In the genomic region with DNA sequence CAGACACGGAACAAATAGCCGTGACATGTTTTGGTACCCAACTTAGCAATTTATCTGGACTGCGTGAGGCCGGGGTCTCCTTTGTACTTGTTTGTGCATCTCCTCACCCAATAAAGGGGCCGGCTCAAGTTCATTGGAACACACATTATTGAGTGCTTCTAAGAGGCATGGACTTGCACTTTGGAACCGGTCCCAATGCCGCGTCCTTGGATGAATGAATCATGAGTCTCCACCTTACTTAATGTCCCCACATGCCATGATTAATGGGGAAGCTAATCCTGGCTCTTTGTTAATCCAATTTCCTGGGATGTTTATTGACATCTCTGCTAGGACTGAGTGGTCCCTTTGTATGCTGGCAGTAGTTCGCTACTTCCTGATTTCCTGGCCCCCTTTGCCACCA, we compare ENCODE assay signal across 12 mouse cellular contexts.
DNase-seq lines count a peak whose midpoint lies in the region; ATAC-seq and TF ChIP-seq lines count a peak whose summit lies in the region.
"Had no signal": no experiment of that assay in that cellular context is flagged by ENCODE, and none has a peak within 500 bp of the region (broad histone marks: within the 10 kb centered on the region; RNA-seq: fewer than 3 reads in every experiment).

No protein-coding gene starts in this region.

- no peak overlapping the region for H3K4me2 ChIP-seq in neural tube, embryonic 11.5 days (ENCODE audit: low read depth)
- H3K4me2 ChIP-seq in hindbrain, embryonic 14.5 days (replicated peaks), result no peak overlapping the region
- no peak overlapping the region for H3K4me2 ChIP-seq in stomach, embryonic 16.5 days (ENCODE audit: low read depth, low read length)
- H3K4me2 ChIP-seq: limb, embryonic 15.5 days had no signal

- TF ChIP-seq POLR2A in heart, adult 2 months (IDR thresholded peaks at IDR 0.05; ENCODE audit: insufficient read depth, low read depth, low read length), result no peak

- no peaks in the 10 kb centered on the region for H3K36me3 ChIP-seq in neural tube, embryonic 11.5 days (ENCODE audit: control insufficient read depth, insufficient read depth, low read length)
- H3K36me3 ChIP-seq in hindbrain, embryonic 14.5 days (replicated peaks; ENCODE audit: control insufficient read depth, insufficient read depth), result no peaks in the 10 kb centered on the region; the same call in 1 of the 2 replicates
- no peaks in the 10 kb centered on the region for H3K36me3 ChIP-seq in stomach, embryonic 16.5 days (ENCODE audit: control insufficient read depth, insufficient read depth, low read length)
- no peaks in the 10 kb centered on the region for H3K36me3 ChIP-seq in heart, adult 2 months (ENCODE audit: control insufficient read depth, insufficient read depth, low read length)
- H3K36me3 ChIP-seq: limb, embryonic 15.5 days had no signal

- no peak for TF ChIP-seq EP300 in heart, adult 2 months (IDR thresholded peaks at IDR 0.05; ENCODE audit: insufficient read depth, low read depth, low read length)

- H3K9ac ChIP-seq in neural tube, embryonic 11.5 days (ENCODE audit: low read length), result no peak overlapping the region
- no peak overlapping the region for H3K9ac ChIP-seq in hindbrain, embryonic 14.5 days
- no peak overlapping the region for H3K9ac ChIP-seq in stomach, embryonic 16.5 days (ENCODE audit: low read length)
- H3K9ac ChIP-seq in heart, adult 2 months (ENCODE audit: low read depth, low read length), result no peak overlapping the region
- H3K9ac ChIP-seq: limb, embryonic 15.5 days had no signal

- intact Hi-C loops in heart, adult 2 months (cut with DNase I), result no loop called here

- ATAC-seq in neural tube, embryonic 11.5 days (ENCODE audit: insufficient read depth, low FRiP score, low TSS enrichment), result peak; percentile 21; the same call in 1 of the 2 replicates
- ATAC-seq in hindbrain, embryonic 14.5 days (ENCODE audit: low FRiP score), result peak; percentile 39; the same call in 1 of the 2 replicates
- peak; percentile 58; the same call in 1 of the 2 replicates for ATAC-seq in stomach, embryonic 16.5 days (ENCODE audit: insufficient read depth, low FRiP score)
- ATAC-seq in inflammation-experienced regulatory T-cells, adult 6 months, result no peak
- ATAC-seq: activated CD4-positive, CD25-positive, alpha-beta regulatory T cell, adult 4 months had no signal

- H3K4me1 ChIP-seq in neural tube, embryonic 11.5 days (ENCODE audit: control insufficient read depth, insufficient read depth, low read length), result no peaks in the 10 kb centered on the region
- H3K4me1 ChIP-seq in hindbrain, embryonic 14.5 days (replicated peaks; ENCODE audit: control insufficient read depth, insufficient read depth, low read length), result peaks cover 10% of the 10 kb centered on the region; the same call in 1 of the 2 replicates
- peaks cover 4% of the 10 kb centered on the region; the same call in 1 of the 2 replicates for H3K4me1 ChIP-seq in stomach, embryonic 16.5 days (ENCODE audit: control insufficient read depth, insufficient read depth, low read length)
- no peaks in the 10 kb centered on the region for H3K4me1 ChIP-seq in heart, adult 2 months (ENCODE audit: control insufficient read depth, insufficient read depth, low read length)
- H3K4me1 ChIP-seq: limb, embryonic 15.5 days had no signal

- 64% methylated on average over 9 of the region's 9 CpGs for WGBS in neural tube, embryonic 11.5 days
- 47% methylated on average over 9 of the region's 9 CpGs for WGBS in hindbrain, embryonic 14.5 days
- 47% methylated on average over 9 of the region's 9 CpGs for WGBS in stomach, embryonic 16.5 days
- WGBS in heart, adult 2 months, result 82% methylated on average over 9 of the region's 9 CpGs

- H3K79me2 ChIP-seq in heart, adult 2 months (replicated peaks; ENCODE audit: control insufficient read depth, insufficient read depth, low read length), result no peaks in the 10 kb centered on the region

- peak; percentile 24 for DNase-seq in neural tube, embryonic 11.5 days (ENCODE audit: low spot score)
- DNase-seq in neural tube, embryonic 10.5 days (ENCODE audit: extremely low spot score, low spot score), result no peak
- peak; percentile 91 for DNase-seq in adrenal gland, postnatal 25 days
- no peak for DNase-seq in hindbrain, embryonic 14.5 days (ENCODE audit: low spot score)
- no peak for DNase-seq in frontal cortex, adult 2 months (ENCODE audit: extremely low spot score in 1 of 2, low spot score in 1 of 2)
- DNase-seq in heart, adult 2 months, result no peak
- DNase-seq: lung, postnatal 4 days had no signal

- no peak overlapping the region for H3K27ac ChIP-seq in neural tube, embryonic 11.5 days (ENCODE audit: low read depth, low read length)
- no peak overlapping the region for H3K27ac ChIP-seq in hindbrain, embryonic 14.5 days
- H3K27ac ChIP-seq in stomach, embryonic 16.5 days (ENCODE audit: low read length), result no peak overlapping the region
- no peak overlapping the region for H3K27ac ChIP-seq in heart, adult 2 months
- H3K27ac ChIP-seq: limb, embryonic 15.5 days had no signal

- no peaks in the 10 kb centered on the region for H3K27me3 ChIP-seq in neural tube, embryonic 11.5 days (ENCODE audit: control insufficient read depth, insufficient read depth, low read length)
- no peaks in the 10 kb centered on the region for H3K27me3 ChIP-seq in hindbrain, embryonic 14.5 days (ENCODE audit: control insufficient read depth, insufficient read depth, low read length)
- no peaks in the 10 kb centered on the region for H3K27me3 ChIP-seq in stomach, embryonic 16.5 days (ENCODE audit: control insufficient read depth, insufficient read depth, low read length)
- H3K27me3 ChIP-seq in heart, adult 2 months (ENCODE audit: control insufficient read depth, insufficient read depth, low read length), result no peaks in the 10 kb centered on the region
- H3K27me3 ChIP-seq: CH12.LX; limb, embryonic 15.5 days had no signal

- no peak overlapping the region for H3K4me3 ChIP-seq in neural tube, embryonic 11.5 days (ENCODE audit: low read depth, low read length)
- H3K4me3 ChIP-seq in hindbrain, embryonic 14.5 days (replicated peaks; ENCODE audit: low read length), result no peak overlapping the region
- no peak overlapping the region for H3K4me3 ChIP-seq in stomach, embryonic 16.5 days (replicated peaks; ENCODE audit: low read length)
- H3K4me3 ChIP-seq in heart, adult 2 months, result no peak overlapping the region
- H3K4me3 ChIP-seq: limb, embryonic 15.5 days had no signal

- H3K9me3 ChIP-seq in neural tube, embryonic 11.5 days (ENCODE audit: control insufficient read depth, low read length), result no peaks in the 10 kb centered on the region
- peaks cover 6% of the 10 kb centered on the region; the same call in 1 of the 2 replicates for H3K9me3 ChIP-seq in hindbrain, embryonic 14.5 days (ENCODE audit: control insufficient read depth, low read length)
- H3K9me3 ChIP-seq in stomach, embryonic 16.5 days (replicated peaks; ENCODE audit: control insufficient read depth, low read length), result no peaks in the 10 kb centered on the region
- H3K9me3 ChIP-seq: limb, embryonic 15.5 days had no signal

- TF ChIP-seq CTCF in heart, adult 2 months (IDR thresholded peaks at IDR 0.05), result no peak

Comparison
In these comparisons a context has a peak if more than half of its experiments do, and no peak if none do; other contexts are left out.
1. DNase-seq: peak in neural tube, embryonic 11.5 days (single experiment) and adrenal gland, postnatal 25 days (single experiment); none in neural tube, embryonic 10.5 days (single experiment), hindbrain, embryonic 14.5 days (single experiment), frontal cortex, adult 2 months (0 of 2) and heart, adult 2 months (0 of 2).